Mouse (Mus musculus) erythroblast, embryonic 14.5 days (primary cell): Measurements from ENCODE around the gene Pdk2.

Experiments
- GATA1 ChIP-seq: IDR thresholded peaks from 2 replicates; pipeline ENCODE4 v1.6.1; 2012; ENCODE audit warnings: low read length, inconsistent platforms, mixed read lengths
- TAL1 ChIP-seq: IDR thresholded peaks from 3 replicates; pipeline ENCODE4 v1.6.1; 2012; ENCODE audit warnings: low read length, inconsistent platforms, mixed read lengths

DNA sequence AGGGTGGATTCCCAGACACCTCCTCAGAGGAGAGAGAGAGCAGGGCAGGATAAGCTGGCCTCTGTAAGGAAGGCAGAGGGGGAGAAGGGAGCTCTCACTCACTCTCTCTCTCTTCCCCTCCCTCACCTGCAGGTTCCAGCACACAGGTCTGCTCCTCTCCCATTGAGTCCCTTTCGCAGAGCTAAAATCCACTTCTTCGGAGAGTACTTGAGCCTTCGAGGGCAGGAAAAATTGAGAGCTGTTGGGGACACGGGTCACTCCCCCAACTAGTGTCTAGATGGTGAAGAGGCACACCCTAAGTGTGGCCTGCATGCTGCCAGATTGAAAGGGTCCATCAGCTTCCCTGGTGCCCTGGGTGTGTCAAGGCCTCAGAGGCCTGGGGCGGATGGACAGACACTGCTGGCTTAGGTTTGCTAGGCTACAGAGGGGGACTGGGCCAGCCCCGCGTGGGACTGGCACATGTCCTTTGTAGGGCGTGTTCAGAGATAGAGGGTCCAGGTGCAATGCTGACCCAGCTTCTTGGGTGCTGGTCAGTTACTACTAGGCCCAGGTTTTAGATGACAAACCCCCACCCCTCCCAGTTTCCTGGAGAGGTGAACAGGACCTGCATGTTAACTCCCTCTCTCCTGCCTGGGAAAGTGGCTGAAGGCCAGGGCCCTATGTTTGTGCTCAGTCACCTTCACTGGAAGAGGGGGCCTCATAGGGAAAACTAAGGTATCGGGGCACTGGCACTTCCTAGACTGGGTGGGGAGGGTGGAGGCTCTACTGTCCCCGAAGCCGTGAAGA lies 15.7 kb downstream of the Pdk2 start:
- TF ChIP-seq GATA1 (no peak), TAL1 (no peak)
